Comparison of ENCODE assay signal across 9 mouse cellular contexts in genomic region chr4:106749699-106750098, GRCm38 (mm10). TPM values are rescaled to one million over a fixed set of nuclear protein-coding genes. Genes with fewer than 3 reads are reported as not detected.
A peak's percentile ranks its signal among the peaks of the same experiment; 100 is the strongest.
DNase-seq lines count a peak whose midpoint lies in the region; ATAC-seq and TF ChIP-seq lines count a peak whose summit lies in the region.
"Had no signal": no experiment of that assay in that cellular context is flagged by ENCODE, and none has a peak within 500 bp of the region (broad histone marks: within the 10 kb centered on the region; RNA-seq: fewer than 3 reads in every experiment).

No protein-coding gene starts in this region.

- no peak overlapping the region for H3K9ac ChIP-seq in CH12.LX (ENCODE audit: insufficient read depth, low read depth)
- H3K9ac ChIP-seq in forebrain, embryonic 11.5 days (ENCODE audit: low read length) = peak overlapping the region; percentile 40
- 0 out of 2 replicates have a peak overlapping the region, but pooled peaks have one; percentile 5 for H3K9ac ChIP-seq in heart, embryonic 15.5 days
- no peak overlapping the region for H3K9ac ChIP-seq in liver, embryonic 13.5 days
- no peak overlapping the region for H3K9ac ChIP-seq in neural tube, embryonic 12.5 days

- H3K4me1 ChIP-seq in CH12.LX (ENCODE audit: control insufficient read depth in 1 of 2, insufficient read depth in 2 of 2) = no peaks in the 10 kb centered on the region
- H3K4me1 ChIP-seq in forebrain, embryonic 11.5 days (replicated peaks; ENCODE audit: control insufficient read depth, insufficient read depth, low read length) = peaks cover 2% of the 10 kb centered on the region; the same call in 1 of the 2 replicates
- peaks cover 6% of the 10 kb centered on the region for H3K4me1 ChIP-seq in heart, embryonic 15.5 days (replicated peaks)
- H3K4me1 ChIP-seq in liver, embryonic 13.5 days (replicated peaks) = peaks cover 5% of the 10 kb centered on the region; the same call in 1 of the 2 replicates
- peaks cover 15% of the 10 kb centered on the region; the same call in 1 of the 2 replicates for H3K4me1 ChIP-seq in neural tube, embryonic 12.5 days

- peak; percentile 78 for TF ChIP-seq RAD21 in CH12.LX (IDR thresholded peaks at IDR 0.05; ENCODE audit: low read depth, low read length)

- WGBS in forebrain, embryonic 11.5 days = 3% methylated on average over 7 of the region's 7 CpGs
- WGBS in heart, embryonic 15.5 days = 12% methylated on average over 7 of the region's 7 CpGs
- WGBS in liver, embryonic 13.5 days (ENCODE audit: insufficient replicate concordance) = 25% methylated on average over 7 of the region's 7 CpGs
- 4% methylated on average over 7 of the region's 7 CpGs for WGBS in neural tube, embryonic 12.5 days

- no peak overlapping the region for H3K27ac ChIP-seq in CH12.LX (ENCODE audit: insufficient read depth, low read depth)
- H3K27ac ChIP-seq in forebrain, embryonic 11.5 days (ENCODE audit: low read depth, low read length) = no peak overlapping the region
- no peak overlapping the region for H3K27ac ChIP-seq in heart, embryonic 15.5 days
- H3K27ac ChIP-seq in liver, embryonic 13.5 days = no peak overlapping the region
- no peak overlapping the region for H3K27ac ChIP-seq in neural tube, embryonic 12.5 days

- TF ChIP-seq POLR2A in CH12.LX (IDR thresholded peaks at IDR 0.05; ENCODE audit: low read depth, low read length) = no peak

- no peak overlapping the region for H3K4me3 ChIP-seq in CH12.LX (replicated peaks in 1 of 3; ENCODE audit: low read depth in 2 of 3, low read length in 2 of 3, poor library complexity in 1 of 3)
- no peak overlapping the region for H3K4me3 ChIP-seq in forebrain, embryonic 11.5 days (ENCODE audit: low read depth, low read length)
- H3K4me3 ChIP-seq in heart, embryonic 15.5 days = 0 out of 2 replicates have a peak overlapping the region, but pooled peaks have one; percentile 6
- no peak overlapping the region for H3K4me3 ChIP-seq in liver, embryonic 13.5 days (replicated peaks)
- H3K4me3 ChIP-seq in neural tube, embryonic 12.5 days = no peak overlapping the region
- H3K4me3 ChIP-seq: erythroblast, embryonic 14.5 days had no signal

- H3K27me3 ChIP-seq in CH12.LX (replicated peaks) = no peaks in the 10 kb centered on the region
- H3K27me3 ChIP-seq in forebrain, embryonic 11.5 days (ENCODE audit: control insufficient read depth, insufficient read depth, low read length) = no peaks in the 10 kb centered on the region
- H3K27me3 ChIP-seq in heart, embryonic 15.5 days = no peaks in the 10 kb centered on the region
- no peaks in the 10 kb centered on the region for H3K27me3 ChIP-seq in liver, embryonic 13.5 days
- H3K27me3 ChIP-seq in neural tube, embryonic 12.5 days (replicated peaks) = no peaks in the 10 kb centered on the region

- no peak for TF ChIP-seq EP300 in CH12.LX (IDR thresholded peaks at IDR 0.05; ENCODE audit: low read length)

- H3K4me2 ChIP-seq in CH12.LX (ENCODE audit: insufficient read depth, low read depth, poor library complexity, severe bottlenecking) = no peak overlapping the region
- H3K4me2 ChIP-seq in forebrain, embryonic 11.5 days (ENCODE audit: low read depth, low read length, severe bottlenecking) = peak overlapping the region; percentile 33; the same call in 1 of the 2 replicates
- peak overlapping the region; percentile 50 for H3K4me2 ChIP-seq in heart, embryonic 15.5 days
- no peak overlapping the region for H3K4me2 ChIP-seq in liver, embryonic 13.5 days
- peak overlapping the region; percentile 44 for H3K4me2 ChIP-seq in neural tube, embryonic 12.5 days (replicated peaks)

- H3K9me3 ChIP-seq in CH12.LX (replicated peaks; ENCODE audit: low read length) = no peaks in the 10 kb centered on the region
- no peaks in the 10 kb centered on the region for H3K9me3 ChIP-seq in forebrain, embryonic 11.5 days (ENCODE audit: control insufficient read depth, low read length)
- no peaks in the 10 kb centered on the region for H3K9me3 ChIP-seq in heart, embryonic 15.5 days (replicated peaks)
- H3K9me3 ChIP-seq in liver, embryonic 13.5 days (replicated peaks) = no peaks in the 10 kb centered on the region
- no peaks in the 10 kb centered on the region for H3K9me3 ChIP-seq in neural tube, embryonic 12.5 days

- DNase-seq in CH12.LX (ENCODE audit: extremely low read depth) = peak; percentile 35
- peak; percentile 76 for DNase-seq in c-Kit-positive CD71-negative TER-119-negative erythroid progenitor cells, embryonic 14.5 days (ENCODE audit: low read depth)
- DNase-seq in forebrain, embryonic 11.5 days (ENCODE audit: low spot score) = peak; percentile 85
- peak; percentile 48 to 78 for DNase-seq in kidney, postnatal 25 days
- peak; percentile 33 for DNase-seq in liver, embryonic 13.5 days
- DNase-seq in thymus, postnatal 14 days = peak; percentile 49

- dilution Hi-C loops in CH12.LX (cut with MboI; ENCODE audit: extremely low pct_ligation_motif_present, extremely low pct_unique_long_range_greater_than_20kb, low sequenced_read_pairs) = no loop called here

- H3K79me2 ChIP-seq in CH12.LX (replicated peaks; ENCODE audit: control insufficient read depth, extremely low read depth, insufficient read depth, poor library complexity, severe bottlenecking) = no peaks in the 10 kb centered on the region

- peaks cover 8 to 78% of the 10 kb centered on the region in 2 experiments for H3K36me3 ChIP-seq in CH12.LX (replicated peaks in 1 of 2; ENCODE audit: control insufficient read depth in 1 of 2, insufficient read depth in 1 of 2, low read length in 1 of 2)
- H3K36me3 ChIP-seq in forebrain, embryonic 11.5 days (ENCODE audit: control insufficient read depth, insufficient read depth, low read length) = no peaks in the 10 kb centered on the region
- H3K36me3 ChIP-seq in heart, embryonic 15.5 days = peaks cover 5% of the 10 kb centered on the region; the same call in 1 of the 2 replicates
- peaks cover 26% of the 10 kb centered on the region for H3K36me3 ChIP-seq in liver, embryonic 13.5 days
- H3K36me3 ChIP-seq in neural tube, embryonic 12.5 days = no peaks in the 10 kb centered on the region

- peak; percentile 89 for ATAC-seq in forebrain, embryonic 11.5 days (replicated peaks; ENCODE audit: low FRiP score)
- ATAC-seq in heart, embryonic 15.5 days (replicated peaks; ENCODE audit: insufficient number of reproducible peaks, insufficient read depth, low FRiP score, low read depth) = peak; percentile 40; the same call in 1 of the 2 replicates
- ATAC-seq in liver, embryonic 13.5 days (ENCODE audit: low read depth) = peak; percentile 46
- ATAC-seq in neural tube, embryonic 12.5 days (ENCODE audit: low FRiP score, low read depth) = peak; percentile 84

- peak; percentile 53 to 83; a peak in 3 of 4 replicates for TF ChIP-seq CTCF in CH12.LX (conservative IDR thresholded peaks at IDR 0.05 in 1 of 2, IDR thresholded peaks at IDR 0.05 in 1 of 2; ENCODE audit: low read depth in 2 of 2, low read length in 2 of 2)

- in situ Hi-C loops in CH12.LX (cut with MboI; ENCODE audit: low pct_ligation_motif_present, low pct_unique_long_range_greater_than_20kb, low sequenced_read_pairs) = no loop called here

TF ChIP-seq in CH12.LX, 34 proteins besides CTCF, POLR2A, EP300 and RAD21 (continues in another document):
- TF ChIP-seq IRF4 (IDR thresholded peaks at IDR 0.05; ENCODE audit: low read depth, low read length) (peak; percentile 44; the same call in 1 of the 2 replicates), USF2 (conservative IDR thresholded peaks at IDR 0.05; ENCODE audit: low read depth, low read length) (no peak), RCOR1 (conservative IDR thresholded peaks at IDR 0.05; ENCODE audit: low read depth, low read length) (no peak), ELF1 (IDR thresholded peaks at IDR 0.05; ENCODE audit: low read depth, low read length) (no peak), ZC3H11A (IDR thresholded peaks at IDR 0.05; ENCODE audit: low read depth, low read length) (peak; percentile 30), HCFC1 (IDR thresholded peaks at IDR 0.05; ENCODE audit: low read depth, low read length) (no peak), MAZ (IDR thresholded peaks at IDR 0.05; ENCODE audit: low read depth, low read length) (no peak), UBTF (IDR thresholded peaks at IDR 0.05; ENCODE audit: low read depth, low read length) (no peak), CHD2 (IDR thresholded peaks at IDR 0.05; ENCODE audit: low read length) (no peak), E2F4 (IDR thresholded peaks at IDR 0.05; ENCODE audit: insufficient replicate concordance, low read depth, low read length) (no peak), USF1 (IDR thresholded peaks at IDR 0.05; ENCODE audit: low read depth, low read length) (no peak), SMC3 (IDR thresholded peaks at IDR 0.05; ENCODE audit: low read depth, low read length) (peak; percentile 94)

RNA-seq across cellular contexts. Expression of gene Fam151a, which starts 16.0 kb away (rescaled TPM):
- total RNA-seq in CH12.LX (2012; rRNA removed) = 0.34 and 0.38 TPM in 2 replicates
- 0.11 TPM in 1 of 2 replicates, not detected in the other for total RNA-seq in CH12.LX (2014; rRNA removed)
- polyA plus RNA-seq in CH12.LX (2012; ENCODE audit: insufficient read length, low read depth) = 0.24 TPM in 1 of 2 replicates, not detected in the other
- polyA plus RNA-seq in forebrain, embryonic 11.5 days (2014; fragmentation: Nextera tagmentation; extraction: Ambion mirVana) = not detected in 2 replicates
- polyA plus RNA-seq in heart, embryonic 15.5 days (2015; fragmentation: Nextera tagmentation; extraction: Ambion mirVana) = 0.31 and 0.36 TPM in 2 replicates
- polyA plus RNA-seq in liver, embryonic 13.5 days (2015; fragmentation: Nextera tagmentation; extraction: Ambion mirVana) = 0.09 TPM in 1 of 2 replicates, not detected in the other
- not detected in 2 replicates for polyA plus RNA-seq in neural tube, embryonic 12.5 days (2016; fragmentation: Nextera tagmentation; extraction: Ambion mirVana)
- polyA plus RNA-seq: erythroblast, embryonic 14.5 days had no signal

RNA-seq across cellular contexts. Expression of gene Mroh7, which starts 19.0 kb away (rescaled TPM):
- 0.04 TPM in 1 of 2 replicates, not detected in the other for total RNA-seq in CH12.LX (2012; rRNA removed)
- not detected in 2 replicates for total RNA-seq in CH12.LX (2014; rRNA removed)
- polyA plus RNA-seq in CH12.LX (2012; ENCODE audit: insufficient read length, low read depth) = not detected in 2 replicates
- polyA plus RNA-seq in forebrain, embryonic 11.5 days (2014; fragmentation: Nextera tagmentation; extraction: Ambion mirVana) = 0.11 TPM in 1 of 2 replicates, not detected in the other
- polyA plus RNA-seq in heart, embryonic 15.5 days (2015; fragmentation: Nextera tagmentation; extraction: Ambion mirVana) = 0.68 and 0.87 TPM in 2 replicates
- polyA plus RNA-seq in liver, embryonic 13.5 days (2015; fragmentation: Nextera tagmentation; extraction: Ambion mirVana) = 0.06 and 0.15 TPM in 2 replicates
- 0.27 and 0.34 TPM in 2 replicates for polyA plus RNA-seq in neural tube, embryonic 12.5 days (2016; fragmentation: Nextera tagmentation; extraction: Ambion mirVana)
- polyA plus RNA-seq: erythroblast, embryonic 14.5 days had no signal

RNA-seq across cellular contexts. Expression of gene Acot11, which starts 55.1 kb away (rescaled TPM):
- total RNA-seq in CH12.LX (2012; rRNA removed) = 4.8 and 6.8 TPM in 2 replicates
- 2.0 and 2.3 TPM in 2 replicates for total RNA-seq in CH12.LX (2014; rRNA removed)
- 4.3 and 4.4 TPM in 2 replicates for polyA plus RNA-seq in CH12.LX (2012; ENCODE audit: insufficient read length, low read depth)
- 1.6 and 1.8 TPM in 2 replicates for polyA plus RNA-seq in forebrain, embryonic 11.5 days (2014; fragmentation: Nextera tagmentation; extraction: Ambion mirVana)
- 6.1 and 6.4 TPM in 2 replicates for polyA plus RNA-seq in heart, embryonic 15.5 days (2015; fragmentation: Nextera tagmentation; extraction: Ambion mirVana)
- 5.0 TPM in 2 replicates for polyA plus RNA-seq in liver, embryonic 13.5 days (2015; fragmentation: Nextera tagmentation; extraction: Ambion mirVana)
- 1.5 TPM in 2 replicates for polyA plus RNA-seq in neural tube, embryonic 12.5 days (2016; fragmentation: Nextera tagmentation; extraction: Ambion mirVana)

Comparison
In these comparisons a context has a peak if more than half of its experiments do, and no peak if none do; other contexts are left out.
1. DNase-seq: peak in every context shown above with its lines; median percentile 85 in forebrain, embryonic 11.5 days; 76 in c-Kit-positive CD71-negative TER-119-negative erythroid progenitor cells, embryonic 14.5 days; 63 in kidney, postnatal 25 days; 49 in thymus, postnatal 14 days; 35 in CH12.LX; 33 in liver, embryonic 13.5 days.
2. H3K4me2 ChIP-seq: peak in forebrain, embryonic 11.5 days (single experiment), heart, embryonic 15.5 days (single experiment) and neural tube, embryonic 12.5 days (single experiment); none in CH12.LX (single experiment) and liver, embryonic 13.5 days (single experiment).
3. H3K9ac ChIP-seq: peak in forebrain, embryonic 11.5 days (single experiment) and heart, embryonic 15.5 days (single experiment); none in CH12.LX (single experiment), liver, embryonic 13.5 days (single experiment) and neural tube, embryonic 12.5 days (single experiment).
4. Peak in every context shown above with its lines, with median percentiles within 50 percentile points of each other: ATAC-seq.